Mouse (Mus musculus) liver, embryonic 14.5 days (tissue): ENCODE measurements around the gene Gm10220.

ENCODE experiments used
- CTCF ChIP-seq: IDR thresholded peaks from 2 replicates; pipeline ENCODE4 v1.5.1; 2016; ENCODE audit warnings: antibody characterized with exemption, low read depth, control low read depth
- EP300 ChIP-seq: IDR thresholded peaks from 2 replicates; pipeline ENCODE4 v1.6.1; 2016; ENCODE audit warnings: antibody characterized with exemption, low read depth

- no peak for TF ChIP-seq CTCF
- no peak for TF ChIP-seq EP300
Observed at GRCm38 (mm10) chr5:26070716-26071115, 50.5 kb downstream of the Gm10220 start.
